Mouse (Mus musculus) megakaryocyte, adult 5-6 weeks (primary cell): ENCODE results near the gene Pxt1. TPM values are rescaled to one million over a fixed set of nuclear protein-coding genes. Genes with fewer than 3 reads are reported as not detected.

Source experiments
- ATAC-seq: 2 replicates; pipeline ENCODE4 v1.8.0; 2016; ENCODE audit warnings: mild to moderate bottlenecking, inconsistent platforms; ENCODE audit not compliant: poor library complexity, severe bottlenecking
- total RNA-seq, 2 experiments: library from RNA; stranded (forward) in 1 of 2; stranded (reverse) in 1 of 2; fragments of 153-499, 151-499 nt in 1 of 2; fragments of 221-1000, 200-1000 nt in 1 of 2; gene quantifications; 2 replicates each; pipeline versions ENCODE4 v1.2.3 to v1.2.4; 2015 to 2017

Pxt1 gene
- total RNA-seq, 2 experiments from 2014 or later, result 0.44 to 0.74 TPM

- ATAC-seq, result no peak
Measured at GRCm38 (mm10) chr17:28915060-28915628, 28.5 kb downstream of the Pxt1 start, which contains the start of gene 4930539E08Rik. Gene 4930539E08Rik (minus strand): TSS chr17:28915324.

DNA sequence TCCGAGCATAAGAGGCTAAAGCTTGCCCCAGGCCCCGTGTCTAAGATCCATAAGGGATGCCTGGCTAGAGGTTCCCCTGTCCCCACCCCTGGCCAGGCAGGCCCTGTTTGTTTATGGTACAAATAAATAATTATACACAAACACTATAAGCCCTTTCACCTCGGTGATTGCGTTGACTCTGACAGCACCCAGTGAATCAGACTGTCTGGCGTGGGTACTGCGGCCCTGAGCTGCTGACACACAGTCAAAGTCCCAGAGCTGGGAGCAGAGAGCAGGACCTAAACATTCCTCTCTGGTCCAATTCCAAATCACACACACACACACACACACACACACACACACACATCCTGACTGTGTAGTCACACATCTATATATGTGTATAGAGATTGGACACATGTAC, 29.7 kb downstream of the Pxt1 start:
- ATAC-seq, result no peak

GRCm38 (mm10) chr17:28913200-28913599, 30.4 kb downstream of the Pxt1 start:
- no peak for ATAC-seq

DNA sequence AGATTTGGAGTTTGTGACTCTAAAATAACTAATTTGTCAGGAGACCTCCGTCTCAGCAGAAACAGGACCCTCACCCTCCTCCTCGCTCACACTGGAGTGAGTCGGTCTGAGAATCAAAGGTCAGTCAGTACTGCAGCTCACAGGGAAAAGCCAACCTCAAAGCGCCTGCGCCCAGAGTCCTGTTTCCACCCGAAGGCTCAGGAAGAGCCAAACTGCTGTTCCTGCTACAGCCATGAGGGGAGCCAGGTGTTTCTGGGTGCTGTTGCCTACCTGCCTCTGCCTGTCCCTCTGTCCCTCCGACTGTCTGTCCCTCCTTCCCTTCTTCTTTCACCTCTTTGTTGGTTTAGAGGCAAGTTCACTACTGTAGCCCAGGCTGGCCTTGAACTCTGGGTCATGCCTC, 33.5 kb downstream of the Pxt1 start:
- ATAC-seq, result no peak

GRCm38 (mm10) chr17:28909252-28909941, 34.2 kb downstream of the Pxt1 start:
- peak; percentile 66 for ATAC-seq

DNA sequence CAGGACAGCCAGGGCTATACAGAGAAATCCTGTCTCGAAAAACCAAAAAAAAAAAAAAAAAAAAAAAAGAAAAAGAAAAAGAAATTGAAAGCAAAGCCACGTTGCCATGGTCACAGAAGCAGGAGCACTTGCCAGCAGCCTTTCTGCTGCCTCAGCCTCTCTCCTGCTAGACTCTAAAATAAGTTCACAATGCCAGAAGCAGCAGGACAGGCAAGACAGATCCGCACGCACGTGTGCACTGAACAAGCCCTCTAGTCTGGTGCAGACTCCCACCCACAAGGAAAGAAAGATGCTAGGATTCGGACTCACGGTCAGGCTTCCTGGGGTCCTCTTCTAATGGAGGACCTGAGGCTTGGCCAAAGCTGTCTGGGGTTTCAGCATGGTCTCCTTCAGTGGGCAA, 35.7 kb downstream of the Pxt1 start:
- no peak for ATAC-seq

- ATAC-seq, result no peak
Measured at GRCm38 (mm10) chr17:28905377-28905916, 38.2 kb downstream of the Pxt1 start.

DNA sequence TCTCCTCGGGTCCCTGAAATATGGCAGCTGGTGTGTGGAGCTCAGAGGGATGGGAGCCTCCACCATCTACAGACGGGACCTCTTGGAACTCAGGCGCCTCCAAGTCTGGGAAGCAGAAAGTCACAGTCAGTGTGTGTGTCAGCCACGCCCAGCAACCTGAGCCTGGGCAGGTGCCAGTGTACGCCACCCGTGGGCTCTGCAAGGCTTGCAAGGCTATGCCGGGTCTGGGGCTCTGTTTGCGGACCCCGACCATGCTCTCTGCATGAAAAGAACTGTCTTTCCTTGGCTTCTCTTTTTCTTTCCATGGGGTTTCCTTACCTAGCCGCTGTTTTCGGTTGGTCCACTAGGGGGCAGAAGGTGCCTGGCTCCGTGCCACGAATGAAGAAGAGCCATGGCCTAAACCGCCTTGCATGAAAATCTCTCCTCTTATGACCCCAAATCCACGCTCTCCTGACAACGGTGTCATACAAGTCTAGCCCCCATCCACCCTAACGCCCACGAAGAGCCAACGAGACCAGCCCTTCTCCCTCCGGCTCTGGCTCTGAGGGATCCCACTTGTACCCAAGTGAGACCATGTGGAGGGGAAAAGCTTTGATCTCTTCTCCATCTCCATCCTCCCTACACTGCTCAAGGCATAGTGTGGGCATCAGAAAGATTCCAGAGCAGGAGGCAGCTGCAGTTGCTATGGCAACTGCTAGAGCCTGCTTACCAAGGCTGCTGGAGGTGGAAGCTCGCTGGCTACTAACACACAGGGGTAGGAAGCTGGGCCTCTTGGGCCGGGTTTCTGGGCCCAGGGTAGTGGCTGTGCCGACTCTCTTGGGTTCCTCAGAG, 38.9 kb downstream of the Pxt1 start:
- peak; percentile 55 for ATAC-seq

- ATAC-seq, result no peak
Measured at GRCm38 (mm10) chr17:28901559-28901958, 42.1 kb downstream of the Pxt1 start.

GRCm38 (mm10) chr17:28899427-28899826, 44.2 kb downstream of the Pxt1 start:
- ATAC-seq, result no peak

GRCm38 (mm10) chr17:28898249-28898648, 45.4 kb downstream of the Pxt1 start:
- ATAC-seq, result no peak

GRCm38 (mm10) chr17:28897817-28898216, 45.8 kb downstream of the Pxt1 start:
- no peak for ATAC-seq

- no peak for ATAC-seq
Measured at GRCm38 (mm10) chr17:28896095-28896780, 47.4 kb downstream of the Pxt1 start.

- ATAC-seq, result no peak
Measured at GRCm38 (mm10) chr17:28895217-28895875, 48.3 kb downstream of the Pxt1 start.

DNA sequence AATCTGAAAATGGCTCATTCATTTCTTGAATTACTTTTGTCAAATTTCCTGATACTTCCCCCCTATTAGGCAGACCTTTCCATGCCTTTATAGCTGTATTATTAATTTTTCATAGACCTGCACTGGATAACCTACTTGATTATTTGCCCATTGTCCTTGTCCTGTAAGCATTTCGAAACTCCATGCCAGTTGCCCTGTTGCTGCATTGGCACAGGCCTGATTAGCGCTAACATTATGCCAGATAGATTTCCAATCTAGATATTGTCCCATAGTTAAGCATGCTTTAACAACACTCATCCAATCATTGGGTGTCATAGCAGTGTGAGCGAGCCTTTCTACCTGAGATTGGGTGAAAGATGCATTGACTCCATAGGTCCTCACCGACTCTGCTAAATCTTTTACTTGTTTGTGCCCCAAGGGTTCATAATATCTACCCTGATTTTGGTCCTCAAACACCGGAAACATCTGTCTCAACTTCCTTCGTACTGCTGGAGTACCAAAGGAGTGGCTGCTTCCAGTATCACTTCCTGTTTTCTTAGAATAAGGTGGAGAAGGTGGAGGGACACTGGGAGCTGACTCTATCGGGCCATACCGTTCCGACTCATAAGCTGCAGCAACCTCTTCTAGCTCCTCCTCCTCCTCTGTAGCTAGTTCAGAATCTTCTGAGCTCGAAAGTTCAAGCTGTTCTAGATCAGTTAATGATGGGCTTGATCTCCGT, 49.4 kb downstream of the Pxt1 start:
- peak; percentile 76 for ATAC-seq

- ATAC-seq, result no peak
Measured at GRCm38 (mm10) chr17:28886266-28886665, 57.4 kb downstream of the Pxt1 start.

DNA sequence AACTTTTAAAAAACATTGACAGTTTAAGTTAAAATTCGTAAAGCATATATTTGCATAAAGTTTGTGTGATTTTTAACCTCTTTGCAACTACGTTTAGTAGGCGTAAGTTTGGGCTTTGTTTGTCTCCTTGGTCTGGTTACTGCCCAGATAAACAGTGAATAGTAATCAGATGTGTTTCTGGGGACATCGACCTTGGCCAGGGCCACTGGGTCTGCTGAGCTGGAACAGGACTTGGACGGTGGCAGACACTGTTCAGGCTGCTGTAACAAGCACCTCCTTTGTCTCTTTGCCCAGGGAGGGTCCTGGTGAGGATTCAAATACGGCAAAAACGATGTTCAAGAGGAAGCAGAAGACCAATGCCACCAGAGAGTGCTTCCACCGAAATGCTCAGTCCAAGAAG, 58.4 kb downstream of the Pxt1 start:
- no peak for ATAC-seq
